In the genomic region with DNA sequence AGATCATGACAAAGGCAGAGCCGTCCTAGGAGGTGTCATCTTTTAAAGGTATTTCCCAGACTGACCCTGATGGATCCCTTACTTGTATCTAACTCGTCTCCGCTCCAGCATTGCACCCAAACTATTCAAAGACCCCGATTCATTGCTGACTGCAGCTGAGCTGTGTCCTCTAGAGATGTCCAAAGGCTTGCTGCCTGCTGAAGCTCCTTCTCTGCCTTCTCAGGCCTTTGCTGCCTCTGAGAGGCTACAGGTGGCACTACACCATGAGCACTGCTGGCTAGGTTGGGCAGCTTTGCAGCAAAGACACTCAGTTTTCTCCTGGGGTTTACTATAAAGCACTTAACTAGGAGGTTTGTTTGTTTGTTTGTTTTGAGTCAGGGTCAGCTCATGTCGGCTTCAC, we compare ENCODE assay signal across 10 mouse cellular contexts. TPM values are rescaled to one million over a fixed set of nuclear protein-coding genes. Genes with fewer than 3 reads are reported as not detected.
DNase-seq lines count a peak whose midpoint lies in the region; ATAC-seq and TF ChIP-seq lines count a peak whose summit lies in the region.
"Had no signal": no experiment of that assay in that cellular context is flagged by ENCODE, and none has a peak within 500 bp of the region (broad histone marks: within the 10 kb centered on the region; RNA-seq: fewer than 3 reads in every experiment).

No protein-coding gene starts in this region.

- H3K4me2 ChIP-seq in forebrain, postnatal 0 days (ENCODE audit: low read depth), result no peak overlapping the region
- no peak overlapping the region for H3K4me2 ChIP-seq in intestine, embryonic 15.5 days (replicated peaks)
- H3K4me2 ChIP-seq: liver, embryonic 13.5 days had no signal

- H3K9me3 ChIP-seq in forebrain, postnatal 0 days (ENCODE audit: low read length), result no peaks in the 10 kb centered on the region
- no peaks in the 10 kb centered on the region for H3K9me3 ChIP-seq in intestine, embryonic 15.5 days
- H3K9me3 ChIP-seq: G1E; liver, embryonic 13.5 days had no signal

- TF ChIP-seq CTCF in bone marrow macrophage, adult 2 months (IDR thresholded peaks at IDR 0.05; ENCODE audit: low read depth, low read length), result peak; percentile 67; the same call in 1 of the 2 replicates
- TF ChIP-seq CTCF in forebrain, postnatal 0 days (IDR thresholded peaks at IDR 0.05; ENCODE audit: low read depth), result peak; percentile 93

- intact Hi-C loops in left cerebral cortex, postnatal 10 days (cut with DNase I), result loop anchor here (5.0 to 10.0 kb wide), 2 partner anchors 180 to 292 kb away; partner anchors contain the start of gene Nup153

- peak; percentile 74 for ATAC-seq in forebrain, postnatal 0 days
- ATAC-seq in intestine, embryonic 15.5 days, result peak; percentile 66

- H3K27me3 ChIP-seq in forebrain, postnatal 0 days (ENCODE audit: insufficient read depth, low read length), result no peaks in the 10 kb centered on the region
- no peaks in the 10 kb centered on the region for H3K27me3 ChIP-seq in intestine, embryonic 15.5 days (replicated peaks)

- no peak overlapping the region for H3K9ac ChIP-seq in forebrain, postnatal 0 days
- no peak overlapping the region for H3K9ac ChIP-seq in intestine, embryonic 15.5 days
- H3K9ac ChIP-seq: liver, embryonic 13.5 days had no signal

- no peak overlapping the region for H3K4me3 ChIP-seq in bone marrow macrophage, adult 2 months (ENCODE audit: insufficient read depth, low read length)
- no peak overlapping the region for H3K4me3 ChIP-seq in forebrain, postnatal 0 days (ENCODE audit: low read depth, low read length)
- H3K4me3 ChIP-seq in intestine, embryonic 15.5 days (replicated peaks), result no peak overlapping the region
- H3K4me3 ChIP-seq: liver, embryonic 13.5 days had no signal

- H3K4me1 ChIP-seq in bone marrow macrophage, adult 2 months (ENCODE audit: control insufficient read depth, insufficient read depth, low read length), result 0 out of 2 replicates have a peak, but pooled peaks cover 2% of the 10 kb centered on the region
- no peaks in the 10 kb centered on the region for H3K4me1 ChIP-seq in forebrain, postnatal 0 days (ENCODE audit: insufficient read depth)
- peaks cover 11% of the 10 kb centered on the region for H3K4me1 ChIP-seq in intestine, embryonic 15.5 days (replicated peaks)

- H3K27ac ChIP-seq in bone marrow macrophage, adult 2 months (ENCODE audit: insufficient read depth, low read depth, low read length), result no peak overlapping the region
- H3K27ac ChIP-seq in forebrain, postnatal 0 days (ENCODE audit: low read depth, low read length), result no peak overlapping the region
- no peak overlapping the region for H3K27ac ChIP-seq in intestine, embryonic 15.5 days
- H3K27ac ChIP-seq: liver, embryonic 13.5 days had no signal

- no peak for TF ChIP-seq POLR2A in bone marrow macrophage, adult 2 months (IDR thresholded peaks at IDR 0.05; ENCODE audit: borderline replicate concordance, low read depth, low read length)

- peak; percentile 41 for DNase-seq in gastrocnemius, adult 18-20 months (ENCODE audit: low spot score)
- DNase-seq in gastrocnemius, postnatal 25 days, result no peak
- DNase-seq in forebrain, postnatal 0 days, result peak; percentile 75
- peak; percentile 69 to 70 for DNase-seq in left cerebral cortex, postnatal 10 days (ENCODE audit: extremely low spot score in 1 of 2, low spot score in 2 of 2)
- peak; percentile 18 for DNase-seq in naive thymus-derived CD4-positive, alpha-beta T cell, adult 2 months (ENCODE audit: low read depth)
- peak; percentile 18 for DNase-seq in testis, postnatal 14 days (ENCODE audit: low spot score)
- DNase-seq: liver, embryonic 13.5 days had no signal

- WGBS in forebrain, postnatal 0 days, result 41% methylated on average over 5 of the region's 5 CpGs
- WGBS in intestine, embryonic 15.5 days, result 32% methylated on average over 5 of the region's 5 CpGs

- no peaks in the 10 kb centered on the region for H3K36me3 ChIP-seq in forebrain, postnatal 0 days (ENCODE audit: insufficient read depth)
- H3K36me3 ChIP-seq in intestine, embryonic 15.5 days, result no peaks in the 10 kb centered on the region
- H3K36me3 ChIP-seq: G1E; liver, embryonic 13.5 days had no signal

RNA-seq across cellular contexts. Expression of gene Nhlrc1, which starts 2.6 kb away (rescaled TPM):
- 1 to 10 TPM; 5.1 to 5.2 TPM for total RNA-seq in gastrocnemius, adult 18-20 months (2021)
- total RNA-seq in gastrocnemius, postnatal 25 days (2021), result 1 to 10 TPM; 3.7 to 4.6 TPM
- 1.2 and 1.3 TPM in 2 replicates for polyA plus RNA-seq in bone marrow macrophage, adult 2 months (2012; ENCODE audit: insufficient read depth, insufficient read length, missing spikeins)
- total RNA-seq in forebrain, postnatal 0 days (2014; rRNA removed), result 14.3 and 15.4 TPM in 2 replicates
- 12.5 and 17.0 TPM in 2 replicates for polyA plus RNA-seq in forebrain, postnatal 0 days (2015; fragmentation: Nextera tagmentation; extraction: Ambion mirVana)
- 3.5 and 3.9 TPM in 2 replicates for polyA plus RNA-seq in intestine, embryonic 15.5 days (2015; fragmentation: Nextera tagmentation; extraction: Ambion mirVana)
- 10 to 100 TPM; 14.7 to 15.4 TPM for total RNA-seq in left cerebral cortex, postnatal 10 days (2021)
- polyA plus RNA-seq: G1E had no signal

RNA-seq across cellular contexts. Expression of gene Kdm1b, which starts 26.0 kb away (rescaled TPM):
- 1 to 10 TPM; 7.9 to 8.6 TPM for total RNA-seq in gastrocnemius, adult 18-20 months (2021)
- 1 to 10 TPM; 5.6 to 7.2 TPM for total RNA-seq in gastrocnemius, postnatal 25 days (2021)
- polyA plus RNA-seq in bone marrow macrophage, adult 2 months (2012; ENCODE audit: insufficient read depth, insufficient read length, missing spikeins), result 11.6 and 13.7 TPM in 2 replicates
- 27.2 and 28.9 TPM in 2 replicates for total RNA-seq in forebrain, postnatal 0 days (2014; rRNA removed)
- polyA plus RNA-seq in forebrain, postnatal 0 days (2015; fragmentation: Nextera tagmentation; extraction: Ambion mirVana), result 12.5 and 13.9 TPM in 2 replicates
- 11.0 and 11.1 TPM in 2 replicates for polyA plus RNA-seq in intestine, embryonic 15.5 days (2015; fragmentation: Nextera tagmentation; extraction: Ambion mirVana)
- 10 to 100 TPM; 13.2 to 16.4 TPM for total RNA-seq in left cerebral cortex, postnatal 10 days (2021)

RNA-seq across cellular contexts. Expression of gene Tpmt, which starts 27.3 kb away (rescaled TPM):
- total RNA-seq in gastrocnemius, adult 18-20 months (2021), result 1 to 10 TPM; 3.7 to 6.6 TPM
- total RNA-seq in gastrocnemius, postnatal 25 days (2021), result 1 to 10 TPM; 4.1 to 5.1 TPM
- polyA plus RNA-seq in bone marrow macrophage, adult 2 months (2012; ENCODE audit: insufficient read depth, insufficient read length, missing spikeins), result 6.2 and 14.1 TPM in 2 replicates
- 13.2 and 13.6 TPM in 2 replicates for total RNA-seq in forebrain, postnatal 0 days (2014; rRNA removed)
- 8.6 and 11.1 TPM in 2 replicates for polyA plus RNA-seq in forebrain, postnatal 0 days (2015; fragmentation: Nextera tagmentation; extraction: Ambion mirVana)
- polyA plus RNA-seq in intestine, embryonic 15.5 days (2015; fragmentation: Nextera tagmentation; extraction: Ambion mirVana), result 24.1 and 24.2 TPM in 2 replicates
- 10 to 100 TPM in 1 of 2 experiments, 1 to 10 TPM in 1; 8.7 to 12.6 TPM for total RNA-seq in left cerebral cortex, postnatal 10 days (2021)
